Mouse (Mus musculus): ENCODE data around the gene Wdfy3.

DNA sequence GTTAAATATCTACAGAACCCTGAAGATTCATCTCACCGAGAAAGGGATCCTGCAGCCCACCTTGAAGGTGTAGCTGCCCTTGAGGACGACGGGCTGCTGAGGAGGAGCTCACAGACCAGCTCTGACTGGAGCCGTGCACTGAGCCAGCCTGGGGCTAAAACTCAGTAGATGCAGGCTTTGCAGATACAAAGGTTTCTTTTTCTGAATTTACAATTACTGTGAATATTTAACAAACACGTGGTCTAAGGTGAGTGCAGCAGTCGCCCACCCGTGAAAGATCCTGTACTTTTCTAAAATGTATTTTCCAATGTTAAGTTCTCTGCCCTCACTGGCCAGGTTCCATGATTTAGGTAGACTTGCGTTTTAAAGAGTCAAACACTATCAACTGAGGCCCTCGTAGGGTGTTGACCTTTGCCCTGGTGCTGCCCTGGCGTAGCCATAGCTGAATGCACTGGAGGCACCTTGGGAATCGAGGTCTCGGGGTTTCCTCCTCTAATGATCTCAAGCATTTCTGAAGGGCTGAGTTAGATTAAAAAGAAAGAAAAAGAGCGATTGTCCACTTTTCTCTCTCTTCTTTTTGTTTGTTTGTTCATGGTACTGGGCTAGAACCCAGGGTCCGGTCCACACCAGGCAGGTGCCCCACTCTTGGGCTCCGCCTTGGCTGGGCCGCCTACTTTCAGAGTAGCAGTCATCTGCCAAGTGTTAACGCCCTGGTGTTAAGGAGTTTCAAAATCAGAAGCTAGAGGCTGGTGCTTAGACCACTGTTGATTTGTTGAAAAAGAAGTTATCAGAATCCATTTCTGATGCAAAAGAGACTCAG is 248.0 kb downstream of the Wdfy3 start:
- TF ChIP-seq CTCF (IDR thresholded peaks at IDR 0.05; ENCODE audit: control insufficient read depth, insufficient read depth, low read length) = no peak
- no peak for TF ChIP-seq POLR2A (IDR thresholded peaks at IDR 0.05; ENCODE audit: borderline replicate concordance, control insufficient read depth, low read depth, low read length)

Measured in bone marrow, adult 2 months (tissue).